Mouse (Mus musculus) cerebellum, postnatal 4 days (tissue): ENCODE results near the gene Syne1.

Experiments
- DNase-seq, 2 experiments: peaks; one replicate each; pipeline ENCODE4 v3.0.0; 2022; ENCODE audit warnings: low spot score in 2 of 2, mixed read lengths in 1 of 2

The Syne1 gene

GRCm38 (mm10) chr10:5551382-5551781, at the start of gene Syne1:
Gene Syne1, minus strand, starts transcription at chr10:5551482.
- no peak for DNase-seq

GRCm38 (mm10) chr10:5600123-5600522, 48.8 kb upstream of the Syne1 start:
- DNase-seq = peak; percentile 38 to 75

GRCm38 (mm10) chr10:5596559-5596958, 45.3 kb upstream of the Syne1 start:
- DNase-seq = no peak

- DNase-seq = no peak
Observed at GRCm38 (mm10) chr10:5594457-5594856, 43.2 kb upstream of the Syne1 start.

- DNase-seq = no peak
Observed at GRCm38 (mm10) chr10:5593464-5593863, 42.2 kb upstream of the Syne1 start, which contains the start of gene Myct1. Gene Myct1, plus strand, starts transcription at chr10:5593775.

- no peak for DNase-seq
Observed at GRCm38 (mm10) chr10:5591996-5592395, 40.7 kb upstream of the Syne1 start.

- DNase-seq = no peak
Observed at GRCm38 (mm10) chr10:5591061-5591460, 39.8 kb upstream of the Syne1 start.

GRCm38 (mm10) chr10:5573328-5573727, 22.0 kb upstream of the Syne1 start:
- no peak for DNase-seq

- no peak for DNase-seq
Observed at GRCm38 (mm10) chr10:5571332-5571731, 20.1 kb upstream of the Syne1 start.

- DNase-seq = no peak
Observed at GRCm38 (mm10) chr10:5570059-5570458, 18.8 kb upstream of the Syne1 start.

- DNase-seq = no peak
Observed at GRCm38 (mm10) chr10:5568991-5569390, 17.7 kb upstream of the Syne1 start.

GRCm38 (mm10) chr10:5561706-5562105, 10.4 kb upstream of the Syne1 start:
- no peak for DNase-seq

GRCm38 (mm10) chr10:5560526-5560925, 9.2 kb upstream of the Syne1 start:
- DNase-seq = no peak

GRCm38 (mm10) chr10:5558808-5559207, 7.5 kb upstream of the Syne1 start:
- DNase-seq = no peak

GRCm38 (mm10) chr10:5554941-5555340, 3.7 kb upstream of the Syne1 start:
- peak in 1 of 2 experiments; percentile 19 for DNase-seq

GRCm38 (mm10) chr10:5550168-5551021, 887 bp downstream of the Syne1 start:
- DNase-seq = peak; percentile 32 to 59

- DNase-seq = no peak
Observed at GRCm38 (mm10) chr10:5549871-5550167, 1.5 kb downstream of the Syne1 start.

- DNase-seq = no peak
Observed at GRCm38 (mm10) chr10:5548651-5549050, 2.6 kb downstream of the Syne1 start.

- no peak for DNase-seq
Observed at GRCm38 (mm10) chr10:5547769-5548168, 3.5 kb downstream of the Syne1 start.

- no peak for DNase-seq
Observed at GRCm38 (mm10) chr10:5546428-5546827, 4.9 kb downstream of the Syne1 start.

GRCm38 (mm10) chr10:5528284-5528683, 23.0 kb downstream of the Syne1 start:
- DNase-seq = peak in 1 of 2 experiments; percentile 44

GRCm38 (mm10) chr10:5527634-5528033, 23.6 kb downstream of the Syne1 start:
- DNase-seq = no peak

- no peak for DNase-seq
Observed at GRCm38 (mm10) chr10:5522904-5523303, 28.4 kb downstream of the Syne1 start.

- no peak for DNase-seq
Observed at GRCm38 (mm10) chr10:5522276-5522675, 29.0 kb downstream of the Syne1 start.
